Mouse (Mus musculus): ENCODE results near the gene Gm45062. TPM values are rescaled to one million over a fixed set of nuclear protein-coding genes. Genes with fewer than 3 reads are reported as not detected.
"Not testable (repeated sequence)": the region's sequence is repeated elsewhere in the genome, so short reads cannot be mapped to it uniquely, and the experiment has no call there.

The Gm45062 gene
- total RNA-seq, 2 experiments from 2014 or later: 1.1 to 1.4 TPM

DNA sequence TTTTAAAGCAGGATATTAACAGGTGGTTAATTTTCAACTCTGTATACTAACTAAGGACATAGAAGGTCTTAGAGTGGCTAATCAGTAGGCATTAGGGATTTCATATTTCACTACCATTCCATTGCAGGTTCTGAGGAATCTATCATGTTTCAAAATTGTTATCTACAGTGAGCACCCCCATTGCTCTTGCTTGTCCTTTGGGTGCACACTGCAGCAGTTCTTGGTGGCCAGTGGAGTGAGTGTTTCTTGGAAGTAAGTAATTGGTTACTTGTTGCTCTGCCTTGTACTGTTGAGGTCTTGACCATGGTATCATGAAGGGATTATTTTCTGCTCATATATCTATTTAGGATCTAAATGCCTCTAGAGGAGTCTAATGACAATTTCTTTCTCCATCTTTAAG lies 57.0 kb downstream of the Gm45062 start:
- DNase-seq: no peak

DNA sequence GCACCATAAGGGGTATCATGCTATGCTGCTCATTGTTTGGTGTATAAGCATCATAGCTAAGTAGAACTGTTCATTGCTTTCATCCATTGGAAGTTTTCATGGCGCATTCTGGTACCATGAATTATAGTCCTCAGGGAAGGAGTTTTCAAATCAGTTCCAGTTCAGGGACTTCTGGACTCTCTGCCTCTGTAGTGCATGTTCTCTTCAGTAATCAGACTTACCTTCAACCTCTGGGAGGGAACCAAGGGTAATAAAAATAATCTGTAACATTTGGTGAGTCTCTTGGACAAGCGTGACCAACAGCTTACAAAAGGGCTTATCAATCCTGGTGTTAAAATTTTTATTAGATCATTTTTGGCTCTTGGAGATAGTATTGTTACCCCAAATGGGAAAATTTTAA lies 60.3 kb downstream of the Gm45062 start:
- no peak for DNase-seq

DNA sequence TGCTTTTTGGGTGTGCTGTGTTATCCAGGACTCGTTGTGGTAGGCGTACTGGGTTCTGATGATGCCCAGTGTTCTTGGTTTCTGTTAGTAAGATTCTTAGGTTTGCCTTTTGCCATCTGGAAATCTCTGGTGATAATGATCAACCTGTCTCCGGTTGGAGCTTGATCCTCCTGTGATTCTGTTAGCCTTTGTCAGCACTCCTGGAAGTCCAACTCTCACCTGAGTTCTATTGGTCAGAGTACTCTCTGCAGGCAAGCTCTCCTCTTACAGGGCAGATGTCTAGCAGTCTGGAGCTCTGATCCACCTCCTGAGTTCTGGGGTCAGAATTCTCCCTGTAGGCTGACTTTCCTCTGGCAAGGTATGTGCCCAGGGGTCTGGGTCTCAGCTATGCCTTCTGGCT lies 72.2 kb downstream of the Gm45062 start:
- DNase-seq: not testable (repeated sequence)

DNA sequence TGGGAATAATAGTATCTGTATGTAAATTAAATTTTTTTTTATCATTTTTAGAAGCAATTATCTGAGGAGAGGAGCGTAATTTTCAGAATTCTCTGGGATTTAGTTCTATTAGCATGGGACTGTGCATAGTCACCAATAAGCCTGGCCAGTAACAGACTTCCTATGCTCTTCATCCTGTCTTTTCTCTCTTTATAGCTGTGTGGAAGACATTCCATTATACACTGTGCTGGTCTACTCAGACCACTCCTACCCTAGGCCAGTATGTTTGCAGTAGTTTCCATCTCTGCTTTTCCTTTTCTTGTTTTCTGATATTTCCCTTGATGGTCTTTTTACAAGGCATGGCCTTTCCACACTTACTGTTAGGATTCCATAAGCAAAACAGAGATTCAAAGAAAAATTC lies 74.1 kb downstream of the Gm45062 start:
- DNase-seq: no peak

DNA sequence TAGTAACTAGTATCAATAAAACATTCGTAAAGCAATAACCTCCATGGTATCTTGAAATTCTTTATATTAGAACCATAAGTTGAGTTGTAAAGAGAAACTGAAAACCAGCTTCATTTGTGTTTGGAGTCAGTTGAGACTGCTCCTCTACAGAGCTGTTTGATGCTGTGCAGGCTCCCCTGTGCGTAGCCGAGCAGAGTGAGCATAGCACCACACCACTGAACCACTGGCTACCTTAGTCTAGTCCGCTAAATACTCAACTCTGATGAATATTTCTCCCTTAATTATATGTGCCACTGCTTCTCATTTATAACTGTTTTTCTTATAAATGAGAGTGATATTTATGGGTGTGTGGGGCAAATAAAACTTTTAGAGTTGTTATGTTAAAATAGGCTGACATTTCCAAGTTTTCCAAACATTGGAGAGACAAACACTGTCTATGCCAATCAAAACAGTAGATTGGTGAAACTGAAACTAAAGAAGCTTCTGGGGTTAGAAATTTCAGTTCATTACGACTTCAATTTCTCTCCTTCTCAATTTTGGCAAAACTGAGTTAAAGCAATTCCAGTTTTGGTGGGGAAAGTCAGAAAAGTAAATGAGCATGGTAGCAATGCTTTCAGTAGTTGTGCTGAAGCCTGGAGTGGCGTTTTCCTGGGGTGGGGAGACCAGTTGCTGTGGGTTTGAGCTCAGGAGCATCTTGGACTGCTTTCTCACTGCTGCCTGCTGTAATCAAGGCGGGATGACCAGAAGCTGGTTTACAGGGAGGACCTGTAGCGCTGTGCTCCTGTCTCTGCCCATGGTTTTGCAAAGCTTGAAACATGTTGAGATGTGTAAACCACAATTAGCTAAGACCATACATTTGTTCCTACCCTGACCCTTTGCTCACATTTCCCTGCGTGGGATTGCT lies 77.5 kb downstream of the Gm45062 start:
- DNase-seq: no peak

DNA sequence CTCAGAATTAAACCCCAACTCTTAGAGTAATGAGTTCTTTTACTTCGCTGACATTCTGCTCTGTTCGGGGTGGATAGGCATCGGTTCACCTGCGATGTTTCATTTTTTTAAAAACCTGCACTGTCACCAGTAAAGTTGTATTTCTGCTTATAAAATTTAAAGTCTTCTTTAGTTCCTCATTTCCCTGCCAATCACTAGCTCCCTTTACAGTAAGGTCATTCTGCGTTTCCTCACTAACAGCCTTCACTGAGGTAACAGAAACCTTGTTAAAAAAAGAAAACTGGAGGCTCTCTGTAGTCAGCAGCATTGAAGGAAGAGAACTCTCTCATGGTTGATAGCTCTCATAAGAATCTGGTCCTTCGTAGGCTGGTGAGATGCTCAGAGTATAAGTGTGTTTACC lies 80.2 kb downstream of the Gm45062 start:
- DNase-seq: no peak

DNA sequence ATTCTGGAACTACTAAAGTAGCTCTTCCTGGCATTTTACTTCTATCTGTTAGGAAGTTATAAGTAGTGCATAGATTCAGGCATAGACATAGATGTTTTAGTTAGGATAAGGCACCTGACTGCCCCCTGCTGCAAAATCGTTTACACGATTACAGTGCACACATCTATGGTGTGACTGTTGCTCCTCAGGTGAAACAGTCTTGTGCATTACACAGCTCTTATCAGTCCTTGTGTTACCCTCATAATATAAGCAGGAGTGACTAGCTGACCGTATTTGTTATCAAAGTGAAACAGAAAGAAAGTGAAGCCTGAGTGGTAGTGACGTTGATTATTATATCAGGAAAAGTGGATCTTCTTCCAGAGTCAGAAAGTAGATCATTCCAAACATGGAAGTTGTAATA lies 84.0 kb downstream of the Gm45062 start:
- DNase-seq: no peak

DNA sequence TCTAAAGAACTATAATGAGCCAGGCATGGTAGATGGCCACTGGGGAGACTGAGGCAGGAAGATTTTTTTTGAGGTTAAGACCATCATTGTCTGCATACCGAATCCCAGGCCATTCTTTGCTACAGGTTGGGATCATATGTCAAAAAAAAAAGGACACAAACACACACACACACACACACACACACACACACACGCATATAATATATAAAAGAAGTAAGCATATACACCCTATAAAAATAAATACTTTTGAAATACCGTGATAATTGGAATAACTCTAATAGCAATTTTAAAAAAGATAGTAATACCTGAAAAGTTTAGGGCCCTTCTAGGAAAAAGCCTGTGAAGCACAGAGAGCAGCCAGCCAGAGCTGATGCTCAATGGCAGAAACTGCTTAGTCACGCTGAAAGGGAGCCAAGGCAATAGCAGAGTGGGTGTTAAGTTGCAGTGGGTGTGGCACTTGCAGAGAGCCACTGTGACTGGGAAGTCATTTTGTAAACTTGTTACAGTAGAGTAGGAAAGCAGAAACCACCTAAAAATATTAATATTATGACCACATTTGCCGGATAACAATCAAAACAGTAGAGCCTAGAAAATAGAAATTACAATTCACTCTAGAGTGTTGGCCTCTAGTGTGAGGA lies 86.1 kb downstream of the Gm45062 start:
- peak; percentile 56 for DNase-seq

DNA sequence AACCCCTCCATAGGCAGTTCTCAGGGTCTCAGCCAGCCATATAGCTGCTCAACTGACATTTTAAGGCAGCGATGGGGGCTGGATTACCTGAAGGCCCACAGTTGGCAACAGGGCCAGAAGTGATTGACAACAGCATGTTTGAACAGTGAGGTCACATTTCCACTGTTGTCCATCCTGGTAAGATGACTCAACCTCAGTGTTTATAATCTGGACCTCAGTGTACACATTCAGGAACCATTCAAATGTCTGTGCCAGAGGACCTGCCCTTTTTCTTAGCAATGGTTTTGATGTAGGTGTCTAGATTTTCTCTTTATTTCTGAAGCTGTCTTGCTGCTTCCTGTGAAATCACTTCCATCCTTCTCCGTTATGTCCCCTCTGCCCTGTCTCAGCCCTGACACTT lies 87.9 kb downstream of the Gm45062 start:
- DNase-seq: no peak

DNA sequence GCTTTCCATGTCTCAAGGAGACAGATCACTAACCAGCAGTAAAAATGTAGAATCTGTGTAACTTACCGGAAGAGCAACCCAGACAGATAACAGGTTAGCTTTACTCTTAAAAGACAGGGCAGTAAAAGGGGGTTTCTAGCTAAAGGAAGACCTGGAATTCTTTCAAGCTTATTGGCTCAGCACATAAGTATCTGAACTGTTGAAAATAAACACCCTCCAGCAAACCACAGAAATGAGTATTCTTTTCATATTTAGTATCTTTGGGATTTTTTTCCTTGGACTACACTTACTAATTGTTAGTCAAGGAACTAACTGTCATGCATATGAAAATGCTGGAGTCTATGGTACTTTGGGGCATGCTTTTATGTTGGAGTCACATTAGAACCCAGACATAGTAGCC lies 89.1 kb downstream of the Gm45062 start:
- DNase-seq: no peak

DNA sequence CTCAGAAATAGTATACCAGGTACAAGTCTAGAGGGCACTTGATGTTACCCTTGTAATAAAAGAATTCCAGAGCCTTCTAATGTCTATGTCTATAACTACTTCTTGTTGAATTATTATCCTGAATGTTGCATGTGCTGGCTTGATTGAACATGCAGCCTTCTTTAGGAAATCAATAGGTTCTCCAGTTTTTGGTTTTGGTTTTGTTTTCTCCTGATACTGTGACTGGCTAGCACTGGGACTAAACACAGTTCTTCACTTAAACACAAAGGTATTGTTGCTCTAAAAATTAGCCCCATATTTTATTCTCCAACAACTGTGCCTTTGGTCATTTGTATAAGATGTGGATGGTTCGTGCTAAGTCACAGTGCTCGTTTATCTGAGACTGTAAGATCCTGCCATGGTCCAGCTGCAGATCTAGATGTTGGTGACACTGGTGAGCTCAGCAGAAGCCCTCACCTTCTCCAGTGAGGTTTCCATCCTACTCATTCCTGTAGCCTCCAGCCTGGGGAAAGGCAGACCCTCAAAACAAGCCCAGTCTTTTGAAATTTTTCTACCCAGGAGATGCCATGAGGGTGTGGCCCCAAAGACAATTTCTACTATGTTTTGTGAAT lies 89.9 kb downstream of the Gm45062 start:
- DNase-seq: no peak

DNA sequence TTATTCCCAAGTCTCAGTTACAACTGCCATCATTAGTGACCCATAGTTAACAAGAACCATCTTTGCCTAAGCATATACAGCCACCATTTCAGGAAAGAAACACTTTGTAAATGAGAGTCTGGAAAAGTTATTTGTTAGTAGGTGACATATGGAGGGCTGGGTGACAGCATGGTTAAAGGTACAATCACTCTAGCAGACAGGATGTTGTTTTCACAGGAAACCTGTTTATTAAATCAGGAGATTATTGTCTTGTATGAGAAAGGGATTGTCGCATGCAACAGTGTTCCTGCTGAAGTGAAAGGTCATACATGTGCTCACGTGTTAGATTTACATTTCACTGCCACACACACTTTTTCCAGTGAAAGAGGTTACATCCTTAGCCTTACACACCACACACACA lies 92.3 kb downstream of the Gm45062 start:
- no peak for DNase-seq

DNA sequence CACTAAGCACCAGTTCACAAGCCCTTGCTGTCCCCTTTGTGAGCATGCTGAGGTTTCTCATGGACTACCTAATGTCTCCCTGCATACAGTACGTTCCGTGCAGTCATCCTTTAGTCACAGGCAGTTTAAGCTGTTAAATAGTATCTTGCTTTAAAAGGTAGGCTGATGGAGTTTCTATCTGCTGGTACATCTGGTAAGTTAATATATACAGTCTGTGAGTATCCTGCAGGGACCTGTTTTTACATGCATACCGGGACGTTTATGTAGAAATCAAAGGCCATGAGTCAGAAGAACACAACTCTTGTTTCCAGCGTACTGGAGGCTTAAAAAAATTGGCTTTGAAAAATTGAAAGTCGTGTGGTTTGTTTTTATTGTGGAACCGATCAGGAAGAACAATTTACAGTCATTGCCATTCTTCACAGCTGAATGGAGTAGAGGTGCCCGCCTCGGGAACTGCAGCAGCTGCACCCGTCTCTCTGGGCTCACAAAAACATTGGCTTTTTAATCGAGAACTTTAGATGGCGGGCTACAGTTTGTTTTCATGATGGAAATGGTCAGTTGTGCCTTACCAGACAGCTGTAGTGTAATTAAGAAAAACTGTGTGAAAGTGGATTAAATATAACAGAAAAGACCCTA lies 93.4 kb downstream of the Gm45062 start:
- DNase-seq: no peak

DNA sequence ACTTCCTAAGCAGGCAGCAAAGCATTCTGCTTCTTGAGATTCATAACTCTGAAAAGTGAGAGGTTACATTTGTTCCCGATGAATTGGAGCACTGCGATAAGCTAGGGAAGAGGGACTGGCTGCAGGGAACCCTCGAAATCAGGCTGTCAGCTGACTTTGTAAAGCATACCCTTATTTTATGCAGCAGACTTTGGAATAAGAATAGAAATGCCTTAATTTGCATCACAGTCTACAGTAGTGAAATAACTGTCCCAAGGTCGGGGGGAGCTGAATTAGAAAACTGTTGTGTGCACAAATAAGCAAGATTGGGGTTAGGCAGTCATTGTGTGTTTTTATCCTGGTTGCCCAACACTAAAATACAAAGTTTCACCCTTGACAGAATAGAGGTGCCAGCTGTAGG lies 94.2 kb downstream of the Gm45062 start:
- DNase-seq: no peak

DNA sequence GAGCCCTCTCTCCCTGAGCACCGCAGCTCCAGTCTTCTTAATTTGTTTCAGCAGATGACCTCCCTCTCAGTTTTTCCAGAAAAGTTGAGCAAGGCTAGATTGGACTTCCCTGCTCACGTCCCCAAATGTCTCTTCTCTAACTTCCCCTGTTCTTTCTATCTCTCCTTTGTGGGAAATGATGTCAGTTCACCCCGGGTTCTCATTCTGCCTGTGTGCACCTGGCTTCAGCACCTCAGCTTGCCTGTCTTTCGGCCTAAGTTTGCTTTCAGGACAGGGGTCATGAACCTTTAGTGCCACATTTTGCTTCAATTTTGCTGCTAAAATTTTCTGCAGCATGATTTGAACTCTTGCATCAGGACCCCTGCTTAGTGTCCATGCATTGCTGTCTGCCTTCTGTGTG lies 95.6 kb downstream of the Gm45062 start:
- no peak for DNase-seq

DNA sequence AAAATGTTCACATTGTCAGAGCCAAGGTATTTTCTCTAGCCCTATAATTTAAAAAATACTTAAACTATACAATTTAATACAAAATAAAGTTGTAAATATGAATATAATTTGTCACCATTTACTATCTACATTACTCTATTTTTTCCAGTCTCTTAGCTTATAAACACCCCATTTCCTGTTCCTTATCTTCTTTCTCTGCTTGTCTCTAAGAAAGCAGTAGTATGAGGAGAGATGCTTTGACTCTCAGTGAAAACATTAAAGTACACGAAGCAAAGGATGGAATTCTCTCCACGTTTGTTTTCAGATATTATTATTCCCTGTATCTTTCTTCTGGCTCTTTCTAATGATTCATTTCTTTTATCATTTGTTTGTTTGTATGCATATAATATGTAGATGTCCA lies 99.0 kb downstream of the Gm45062 start:
- no peak for DNase-seq

DNA sequence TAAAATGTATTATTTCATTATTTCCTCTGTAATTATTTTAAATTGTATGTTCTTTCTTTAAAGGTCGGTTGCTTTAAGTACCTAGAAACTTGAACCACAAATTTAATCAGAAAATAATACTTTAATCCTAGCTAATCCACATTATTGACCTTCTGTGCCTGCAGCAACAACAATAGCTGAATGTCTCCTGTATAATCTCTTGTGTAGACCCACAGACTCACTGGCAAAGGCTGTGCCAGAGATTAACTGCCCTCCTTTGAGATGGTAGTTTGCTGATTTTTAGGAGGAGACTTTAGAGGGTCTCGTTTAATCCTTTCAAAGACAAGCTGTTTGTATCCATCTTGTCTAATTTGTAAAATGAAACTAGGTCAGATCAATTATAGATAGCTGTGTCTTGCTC lies 99.5 kb downstream of the Gm45062 start:
- no peak for DNase-seq

DNA sequence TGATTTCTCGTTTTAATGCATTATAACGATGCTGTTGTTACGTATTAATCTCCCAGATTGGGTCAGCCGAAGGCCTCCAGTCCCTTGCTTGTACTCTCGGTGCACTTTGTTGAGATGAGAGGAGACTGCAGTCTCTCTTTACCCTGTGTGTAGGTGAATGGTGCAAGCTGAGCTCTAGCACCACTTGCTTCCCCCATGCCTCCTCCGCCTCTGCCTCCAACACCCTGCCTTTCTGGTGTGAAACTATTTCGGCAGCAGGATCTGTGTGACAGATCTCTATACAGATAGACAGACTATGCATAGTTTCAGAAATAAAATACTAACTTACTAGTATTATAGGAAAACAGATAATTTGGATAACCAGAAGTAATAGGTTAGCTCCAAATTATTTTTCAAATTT lies 101.6 kb downstream of the Gm45062 start:
- DNase-seq: no peak

DNA sequence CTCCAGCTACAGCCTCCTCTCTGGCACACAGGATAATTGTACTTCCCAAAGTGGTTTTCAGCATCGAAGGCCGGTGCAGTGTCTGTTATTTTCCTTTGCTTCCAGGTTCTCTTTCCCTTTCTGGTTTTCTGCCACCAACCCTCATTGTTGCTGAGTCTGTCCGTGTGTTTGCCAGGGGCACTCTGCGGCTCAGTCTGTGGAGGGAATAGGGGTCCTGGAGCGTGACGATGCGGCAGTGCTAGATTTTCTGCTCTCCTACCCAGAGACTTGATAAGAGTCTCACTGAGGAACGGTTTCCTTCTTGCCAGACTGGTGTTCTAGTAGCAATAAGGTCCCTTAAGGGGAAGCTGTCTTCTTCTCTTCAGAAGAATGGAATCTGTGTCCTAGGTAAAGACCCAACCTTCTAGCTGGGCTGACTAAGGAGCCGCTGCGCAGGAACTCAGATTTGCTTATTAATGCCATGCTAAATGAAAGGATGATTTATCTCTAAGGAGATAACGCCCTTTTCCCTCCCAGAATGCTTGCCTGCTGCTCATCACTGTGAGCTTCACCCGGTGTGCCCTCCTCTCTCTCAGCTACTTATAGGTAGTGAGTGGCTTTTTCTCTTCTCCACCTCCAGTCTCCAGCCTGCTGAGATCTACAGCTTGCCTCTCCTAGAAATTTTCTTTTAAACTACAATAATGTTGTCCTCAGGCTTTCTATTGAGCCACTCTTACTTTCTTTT lies 104.9 kb downstream of the Gm45062 start:
- DNase-seq: no peak

DNA sequence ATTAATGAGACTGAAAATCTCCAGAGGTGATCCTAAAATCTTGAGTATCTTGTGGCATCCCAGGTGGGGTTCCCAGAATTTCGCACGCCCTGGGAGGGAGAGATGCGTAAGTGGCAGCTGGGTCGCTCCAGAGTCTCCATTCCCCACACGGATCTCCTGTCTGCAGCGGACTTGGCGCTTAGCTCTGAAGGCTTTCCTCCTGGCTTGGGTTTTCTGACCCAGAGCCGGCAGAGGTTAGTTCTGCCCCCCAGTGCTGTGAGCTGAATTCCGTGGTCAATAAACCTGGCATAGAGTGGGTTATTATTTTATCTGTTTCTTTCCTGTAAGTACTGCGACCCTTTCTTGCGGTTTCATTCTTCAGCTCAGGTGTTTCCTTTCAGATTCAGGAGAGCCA lies 105.5 kb downstream of the Gm45062 start:
- no peak for DNase-seq

DNA sequence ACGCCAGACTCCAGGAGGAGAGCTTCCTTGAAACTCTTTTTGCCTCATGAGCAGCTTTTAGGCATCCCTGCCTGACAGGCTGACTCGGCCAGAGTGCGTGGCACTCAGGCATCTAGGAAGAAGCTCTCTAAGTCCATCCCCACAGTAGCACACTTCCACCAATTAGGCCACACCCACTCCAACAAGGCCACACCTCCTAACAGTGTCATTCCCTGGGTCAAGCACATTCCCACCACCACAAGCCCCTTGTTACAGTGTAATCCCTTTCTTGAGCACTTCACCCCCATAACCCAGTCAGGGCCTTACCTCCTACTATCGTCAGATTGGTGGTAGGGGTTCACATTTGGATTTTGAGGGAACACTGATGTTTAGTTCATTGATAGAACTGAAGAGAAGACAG lies 108.4 kb downstream of the Gm45062 start:
- DNase-seq: no peak

DNA sequence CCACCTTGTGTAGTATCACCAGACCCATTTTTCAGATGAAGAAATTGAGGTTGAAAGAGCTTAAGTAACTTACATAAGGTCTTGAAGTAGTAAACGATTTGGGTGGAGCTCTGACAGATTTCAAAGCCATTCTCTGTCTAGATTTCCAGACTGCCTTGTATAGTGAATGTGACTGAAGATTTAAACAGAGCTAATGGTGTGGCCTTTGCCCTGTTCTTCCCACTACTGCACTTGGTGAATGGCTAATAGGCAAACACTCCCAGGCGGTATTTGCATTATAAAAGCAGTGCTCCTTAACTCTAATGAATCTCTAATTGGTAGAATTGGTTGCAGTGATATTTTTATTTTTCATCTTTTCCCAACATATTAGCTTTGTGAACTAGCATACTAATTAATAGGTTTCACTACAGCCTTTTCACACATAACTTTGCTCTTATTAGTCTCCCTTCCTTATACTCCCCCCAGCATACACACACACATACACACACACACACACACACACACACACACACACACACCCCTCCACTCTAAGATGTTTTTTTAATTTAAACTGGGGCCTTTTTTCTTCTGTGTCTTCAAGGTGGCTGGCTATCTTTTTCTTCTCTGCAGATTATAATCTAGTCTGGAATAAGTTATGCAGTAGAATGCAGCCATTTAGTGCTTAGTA lies 109.1 kb downstream of the Gm45062 start:
- DNase-seq: no peak
